Mouse (Mus musculus) adrenal gland, postnatal 36 days (tissue): ENCODE measurements around the gene Apc2. TPM values are rescaled to one million over a fixed set of nuclear protein-coding genes. Genes with fewer than 3 reads are reported as not detected.

Experiments used
- DNase-seq, 2 experiments: peaks; one replicate each; pipeline ENCODE4 v3.0.0; 2021; ENCODE audit warnings: mixed read lengths in 1 of 2
- total RNA-seq, 2 experiments: library from RNA; stranded (reverse); gene quantifications; 2 replicates each; pipeline ENCODE4 v1.2.3; 2021

Apc2 gene
- total RNA-seq, 2 experiments from 2014 or later = 0.70 to 1.5 TPM

DNA sequence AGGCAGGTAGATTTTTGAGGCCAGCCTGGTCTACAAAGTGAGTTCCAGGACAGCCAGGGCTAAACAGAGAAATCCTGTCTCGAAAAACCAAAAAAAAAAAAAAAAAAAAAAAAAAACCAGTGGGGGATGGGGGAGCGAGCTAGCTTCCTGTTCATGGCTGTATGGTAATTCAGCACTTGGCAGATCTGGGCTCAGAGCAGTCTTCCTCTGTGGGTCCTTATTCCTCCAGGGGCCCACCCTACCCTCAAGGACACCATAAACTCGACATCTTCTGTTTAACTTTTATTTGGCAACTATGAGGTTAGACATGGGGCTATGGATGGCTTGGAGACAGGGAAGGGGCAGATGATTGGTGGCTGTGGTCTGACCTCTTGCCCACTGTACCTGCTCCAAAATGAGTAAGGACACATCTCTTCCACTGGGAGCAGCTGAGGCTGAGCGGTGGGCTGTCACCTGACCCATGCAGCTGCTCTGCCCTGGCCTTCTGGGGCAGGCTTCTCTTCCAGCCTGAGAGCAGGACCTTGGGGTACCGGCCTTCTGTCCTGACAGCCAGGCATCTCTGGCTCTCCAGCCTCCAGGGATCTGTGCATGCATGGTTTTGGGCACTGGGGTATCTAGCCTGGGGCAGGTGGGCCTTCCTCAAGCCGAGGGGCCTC, 25.4 kb downstream of the Apc2 start:
- no peak for DNase-seq

DNA sequence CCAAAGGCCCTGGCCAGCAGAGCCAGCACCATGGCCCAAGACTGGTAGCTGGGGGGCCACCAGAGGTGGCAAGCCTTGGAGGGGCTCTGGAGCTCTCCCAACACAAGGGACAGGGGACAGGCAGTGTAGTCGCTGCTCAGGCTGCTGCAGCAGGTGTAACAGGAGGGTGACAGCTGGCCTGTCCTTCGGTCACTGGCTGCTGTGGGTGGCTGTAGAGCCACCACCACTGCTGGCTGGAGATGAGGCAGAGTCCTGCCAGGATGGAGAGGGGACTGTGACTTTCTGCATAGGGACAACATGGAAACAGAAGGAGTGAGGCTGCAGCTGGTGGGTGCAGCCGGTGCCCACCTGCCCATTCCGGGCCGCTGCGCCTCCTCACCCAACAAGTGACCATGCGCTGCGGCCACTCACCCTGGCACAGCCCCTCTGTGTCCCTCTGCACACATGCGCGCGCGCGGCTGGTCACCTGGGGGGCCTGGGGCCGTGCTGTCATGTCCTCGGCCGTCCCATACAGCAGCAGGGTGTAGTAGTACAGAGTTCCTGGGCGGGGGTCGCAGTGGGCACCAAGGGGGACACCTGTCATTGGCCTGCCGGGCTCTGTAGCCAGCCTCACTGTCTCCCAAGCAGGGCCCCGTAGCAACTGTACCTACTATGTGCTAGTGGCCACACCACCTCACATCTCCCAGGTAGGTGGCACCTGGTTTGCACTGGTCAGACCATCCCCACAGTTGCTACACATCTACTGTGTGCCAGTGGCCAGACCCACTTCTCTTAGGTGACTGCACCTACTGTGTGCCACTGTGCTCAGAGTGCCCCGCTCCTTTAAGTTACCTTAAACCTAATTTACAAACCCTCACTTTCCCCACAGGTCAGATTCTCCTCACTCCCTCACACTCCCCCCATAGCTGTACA, 26.1 kb downstream of the Apc2 start:
- DNase-seq = no peak

DNA sequence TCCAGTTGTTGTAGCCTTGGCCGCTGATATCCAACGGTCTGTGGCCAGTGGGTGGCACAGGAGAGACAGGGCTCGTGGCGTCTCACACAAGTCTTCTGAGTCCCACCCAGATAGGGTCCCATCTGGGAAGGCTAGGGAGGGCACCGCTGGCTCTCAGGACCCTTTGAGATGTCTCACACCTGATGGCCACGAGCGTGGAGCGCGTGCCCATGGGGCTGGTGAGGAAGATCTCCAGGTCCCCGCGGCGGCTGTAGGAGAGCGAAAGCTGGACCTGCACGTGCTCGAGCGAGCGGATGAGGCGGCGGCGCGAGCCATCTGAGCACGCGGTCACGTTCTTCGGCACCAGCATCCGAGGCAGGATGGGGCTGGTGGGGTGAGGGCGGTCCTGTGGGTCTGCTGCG, 27.0 kb downstream of the Apc2 start:
- DNase-seq = peak; percentile 56 to 63

DNA sequence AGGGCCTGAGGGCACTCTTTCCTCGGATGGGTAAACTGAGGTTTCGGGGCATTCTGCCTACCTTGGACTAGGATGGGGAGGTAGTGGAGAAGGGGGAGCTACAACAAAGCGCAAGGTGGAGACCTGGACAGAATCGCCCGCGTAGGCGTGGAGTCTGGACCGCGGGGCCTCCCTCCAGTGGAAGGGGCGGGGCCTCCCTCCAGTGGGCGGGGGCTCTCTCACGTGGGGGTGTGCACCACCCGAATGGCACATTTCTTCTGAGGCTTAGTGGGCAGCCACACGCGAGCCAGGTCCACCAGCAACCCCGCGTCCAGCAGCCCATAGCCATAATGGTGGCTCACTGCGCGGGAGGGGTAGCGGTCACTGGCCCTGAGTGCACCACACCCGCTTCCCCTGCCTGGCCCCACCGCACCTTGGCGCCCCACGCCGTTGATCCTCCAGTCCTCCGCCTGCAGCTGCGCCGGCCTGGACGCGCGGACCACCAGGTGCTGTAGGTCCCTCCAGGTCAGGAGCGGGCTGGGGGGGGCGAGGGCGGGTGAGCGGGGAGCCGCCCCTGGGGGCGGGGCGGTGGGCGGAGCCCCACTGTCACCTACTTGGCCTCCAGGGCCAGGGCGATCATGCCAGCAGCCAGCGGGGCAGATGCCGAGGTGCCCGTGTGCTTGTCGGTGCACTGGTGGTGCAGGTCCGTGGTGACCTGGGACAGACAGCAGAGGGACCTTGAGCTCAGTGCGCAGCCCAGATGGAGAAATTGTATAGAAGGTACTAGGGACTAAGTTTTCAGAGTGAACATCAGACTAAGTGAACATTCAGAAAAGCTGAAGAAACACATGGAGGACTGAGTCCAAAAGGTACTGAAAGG, 27.7 kb downstream of the Apc2 start:
- peak; percentile 85 to 93 for DNase-seq

DNA sequence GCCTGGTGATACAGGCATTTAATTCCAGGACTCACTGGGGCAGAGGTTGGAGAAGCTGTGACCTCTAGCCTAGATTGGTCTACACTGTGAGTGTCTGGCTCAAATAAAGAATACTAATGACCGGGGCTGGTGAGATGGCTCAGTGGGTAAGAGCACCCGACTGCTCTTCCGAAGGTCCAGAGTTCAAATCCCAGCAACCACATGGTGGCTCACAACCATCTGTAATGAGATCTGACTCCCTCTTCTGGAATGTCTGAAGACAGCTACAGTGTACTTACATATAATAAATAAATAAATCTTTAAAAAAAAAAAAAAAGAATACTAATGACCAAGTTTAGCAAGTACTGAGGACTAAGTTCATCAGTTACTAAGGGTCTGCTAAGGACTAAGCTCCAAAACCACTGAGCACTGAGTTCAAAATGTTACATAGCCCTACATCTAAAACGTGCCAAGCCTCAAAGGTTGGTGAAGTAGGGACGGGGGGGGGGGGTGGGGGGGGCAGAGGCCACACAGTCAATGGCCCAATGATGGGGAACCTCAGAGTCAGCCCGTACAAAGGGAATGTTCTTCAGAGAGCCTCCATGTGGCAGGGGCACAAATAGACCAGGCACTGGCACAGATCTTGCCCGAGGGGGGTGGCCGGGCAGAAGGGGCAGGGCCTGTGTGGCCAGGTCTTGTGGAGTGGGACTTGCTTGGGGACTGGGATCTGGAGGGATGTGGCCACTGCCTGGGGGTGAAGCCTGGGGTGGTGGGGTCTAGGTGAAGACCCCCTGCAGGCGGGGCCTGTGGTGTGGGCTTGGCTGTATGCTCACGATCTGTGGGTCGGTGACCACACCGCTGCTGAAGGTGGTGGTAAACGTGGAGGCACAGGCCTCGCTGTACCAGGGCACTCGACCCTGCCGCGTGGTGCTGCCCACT, 28.6 kb downstream of the Apc2 start:
- no peak for DNase-seq

DNA sequence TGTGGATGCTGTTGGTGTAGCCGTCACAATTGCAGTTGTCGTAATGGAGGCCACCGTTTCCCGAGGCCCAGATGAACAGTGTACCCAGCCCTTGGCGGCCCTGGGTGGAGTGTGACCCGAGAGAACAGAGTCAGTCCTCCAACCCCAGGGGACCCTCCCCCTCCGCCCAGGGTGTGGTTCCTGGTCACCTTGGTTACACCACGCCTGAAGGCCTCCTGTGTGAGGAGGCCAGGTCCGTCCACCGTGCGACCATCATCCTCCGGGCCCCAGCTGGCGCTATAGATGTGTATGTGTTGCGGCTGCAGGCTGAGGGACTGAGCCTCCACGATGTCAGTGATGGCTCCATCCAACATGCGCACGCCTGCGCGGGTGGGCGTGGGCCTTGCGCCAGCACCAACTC, 29.3 kb downstream of the Apc2 start:
- no peak for DNase-seq

DNA sequence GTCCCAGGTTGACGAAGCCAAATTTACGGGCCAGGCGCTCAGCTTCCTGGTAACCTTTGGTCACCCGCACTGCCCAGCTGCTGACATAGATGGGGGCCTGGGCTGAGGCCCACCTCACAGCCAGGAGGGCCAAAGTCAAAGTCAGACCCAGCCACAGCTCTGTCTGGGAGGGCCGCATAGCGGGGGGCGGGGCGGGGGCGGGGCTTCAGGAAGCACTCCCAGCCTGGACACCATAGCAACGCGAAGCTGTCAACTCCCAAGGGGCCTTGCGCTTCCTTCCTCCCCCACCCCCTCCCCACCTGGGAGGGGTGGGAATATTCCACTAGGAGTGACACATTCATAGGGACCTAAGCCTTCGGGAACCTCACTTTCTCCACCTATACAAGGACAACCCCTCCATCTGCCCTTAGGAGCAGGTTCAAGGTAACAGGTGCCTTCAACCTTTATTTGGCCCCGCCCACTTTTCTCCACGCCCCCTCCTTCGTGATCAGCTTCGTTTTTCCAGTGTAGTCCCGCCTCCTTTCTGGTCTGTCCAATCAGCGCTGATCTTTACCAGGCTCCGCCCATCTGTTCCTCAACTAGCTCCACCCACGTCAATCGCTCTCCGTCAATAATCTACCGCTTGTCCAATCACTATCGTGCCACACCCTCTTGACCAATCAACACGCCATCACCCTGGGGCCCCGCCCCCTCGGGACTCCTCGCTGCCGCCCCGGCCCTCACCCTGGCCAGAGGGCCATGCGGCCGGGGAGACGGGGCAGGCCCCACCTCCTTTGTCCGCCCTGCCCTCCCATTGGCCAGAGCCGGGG, 33.7 kb downstream of the Apc2 start, which contains the start of the genes Pcsk4 and Reep6:
TSS of gene Pcsk4 (minus strand) at position 226 of the 809 bp plus-strand sequence.
TSS of gene Reep6 (plus strand) at position 681 of the 809 bp plus-strand sequence.
- DNase-seq = peak; percentile 95 to 99

DNA sequence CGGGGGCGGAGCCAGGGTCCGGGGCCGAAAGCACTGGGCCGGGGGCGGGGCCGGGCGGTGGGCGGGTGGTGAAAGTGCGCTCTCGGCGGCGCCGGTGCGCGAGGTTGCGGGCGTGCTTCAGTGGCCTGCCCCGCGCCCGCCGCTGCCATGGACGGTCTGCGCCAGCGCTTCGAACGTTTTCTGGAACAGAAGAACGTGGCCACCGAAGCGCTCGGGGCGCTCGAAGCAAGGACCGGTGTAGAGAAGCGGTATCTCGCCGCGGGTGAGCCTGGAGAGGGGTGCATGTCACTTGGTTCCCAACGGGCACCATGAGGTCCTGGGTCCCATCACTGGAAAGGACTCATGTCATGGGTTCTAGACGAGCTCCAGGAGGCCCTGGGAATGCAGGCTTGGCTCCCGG, 34.3 kb downstream of the Apc2 start:
- no peak for DNase-seq

DNA sequence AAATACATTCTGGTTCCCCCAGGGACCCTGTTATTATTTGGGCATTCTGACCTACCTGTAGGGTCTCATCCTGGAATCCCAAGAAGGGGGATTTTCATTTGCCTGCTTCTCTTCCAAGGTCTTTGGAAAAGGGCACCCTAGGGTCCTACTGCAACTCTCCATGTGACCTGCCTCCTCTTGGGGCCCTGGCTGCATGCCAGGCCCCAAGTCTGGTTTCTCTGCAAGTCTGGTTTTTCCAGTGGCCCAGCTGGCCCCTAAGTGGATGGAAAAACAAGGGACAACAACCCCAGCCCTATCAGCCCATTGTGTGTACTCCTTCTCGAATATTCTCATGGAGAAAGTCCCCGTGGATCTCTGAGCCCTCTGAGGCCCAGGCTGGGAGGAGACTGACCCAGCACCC, 35.1 kb downstream of the Apc2 start:
- no peak for DNase-seq

DNA sequence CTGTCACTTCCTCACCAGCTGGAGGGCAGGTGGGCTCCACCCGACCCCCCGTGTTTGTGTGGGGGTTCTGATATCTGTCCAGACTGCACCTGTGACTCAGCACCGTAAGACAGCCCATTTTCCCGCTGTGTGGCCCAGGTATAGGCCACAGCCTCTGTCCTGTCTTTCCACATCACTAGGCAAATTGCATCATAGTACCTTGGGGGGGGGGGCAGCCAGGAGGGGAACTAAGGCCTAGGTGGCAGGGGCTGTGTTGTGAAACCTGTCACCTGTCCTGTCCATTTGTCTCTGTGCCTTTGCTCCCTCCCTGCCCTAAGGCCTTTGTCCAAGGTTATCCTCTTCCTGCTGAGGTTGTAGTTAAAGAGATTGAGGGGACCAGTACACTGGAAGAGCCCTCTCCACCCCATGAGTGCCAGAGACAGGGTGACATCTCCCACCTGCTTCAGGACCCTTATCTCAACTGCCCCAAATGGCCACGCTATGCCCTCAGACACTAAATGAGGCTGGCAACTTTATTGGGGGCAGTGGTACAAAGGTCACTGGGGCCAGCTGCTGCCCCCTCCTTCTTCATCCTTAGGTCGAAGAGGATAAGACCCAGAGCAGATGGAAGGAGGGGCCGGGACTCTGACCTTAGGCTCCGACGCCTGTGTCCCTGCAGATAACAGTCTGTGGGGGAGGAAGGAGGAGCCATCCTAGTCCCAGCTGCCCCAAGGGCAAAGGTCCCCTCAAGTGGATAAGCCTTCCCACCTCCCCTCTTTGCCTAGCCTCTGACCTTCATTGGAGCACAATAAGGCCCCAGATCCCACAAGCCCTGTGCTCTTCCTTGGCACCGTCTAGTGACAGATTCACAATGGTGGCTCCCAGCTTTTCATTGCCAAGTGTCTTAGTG, 36.1 kb downstream of the Apc2 start:
- no peak for DNase-seq

DNA sequence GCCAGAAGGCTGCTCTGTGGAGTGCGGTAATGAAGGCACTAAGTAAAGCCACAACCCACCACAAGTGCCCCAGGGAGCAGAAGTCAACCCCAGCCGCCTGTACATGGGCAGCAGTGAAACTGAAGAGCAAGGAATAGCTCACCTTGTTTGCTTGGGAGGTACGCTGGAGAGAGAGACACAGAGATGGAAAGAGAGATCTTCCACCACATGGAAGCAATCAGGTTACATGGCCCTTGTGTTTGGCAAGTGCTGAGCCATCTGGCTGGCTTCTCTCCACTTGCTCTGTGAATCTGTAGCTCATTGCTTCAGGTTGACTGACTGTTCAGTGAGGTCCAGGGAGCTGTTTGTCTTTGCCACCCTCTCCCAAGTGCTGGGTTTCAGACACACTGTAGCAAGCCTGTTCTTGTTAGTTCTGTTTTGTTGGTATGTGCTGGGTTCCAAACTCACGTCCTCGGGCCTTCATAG, 36.8 kb downstream of the Apc2 start:
- DNase-seq = no peak

DNA sequence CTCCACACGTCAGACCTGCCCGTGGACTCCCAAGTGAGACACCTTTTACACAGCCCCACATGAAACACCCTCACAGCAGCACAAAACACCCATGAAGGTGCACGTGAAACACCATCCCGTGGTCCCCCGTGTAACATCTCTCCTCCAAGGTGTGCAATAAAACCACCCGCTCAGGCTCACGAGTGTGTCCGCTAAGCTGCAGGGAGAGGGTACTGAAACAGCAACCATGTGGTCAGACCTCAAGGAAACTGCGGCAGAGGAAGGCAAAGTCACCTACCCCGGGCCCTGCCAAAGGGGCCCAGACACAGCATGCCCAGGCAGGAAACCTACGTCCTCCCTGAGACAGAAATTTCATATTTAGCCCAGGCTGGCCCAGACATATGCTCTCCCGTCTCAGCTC, 40.5 kb downstream of the Apc2 start:
- DNase-seq = no peak

DNA sequence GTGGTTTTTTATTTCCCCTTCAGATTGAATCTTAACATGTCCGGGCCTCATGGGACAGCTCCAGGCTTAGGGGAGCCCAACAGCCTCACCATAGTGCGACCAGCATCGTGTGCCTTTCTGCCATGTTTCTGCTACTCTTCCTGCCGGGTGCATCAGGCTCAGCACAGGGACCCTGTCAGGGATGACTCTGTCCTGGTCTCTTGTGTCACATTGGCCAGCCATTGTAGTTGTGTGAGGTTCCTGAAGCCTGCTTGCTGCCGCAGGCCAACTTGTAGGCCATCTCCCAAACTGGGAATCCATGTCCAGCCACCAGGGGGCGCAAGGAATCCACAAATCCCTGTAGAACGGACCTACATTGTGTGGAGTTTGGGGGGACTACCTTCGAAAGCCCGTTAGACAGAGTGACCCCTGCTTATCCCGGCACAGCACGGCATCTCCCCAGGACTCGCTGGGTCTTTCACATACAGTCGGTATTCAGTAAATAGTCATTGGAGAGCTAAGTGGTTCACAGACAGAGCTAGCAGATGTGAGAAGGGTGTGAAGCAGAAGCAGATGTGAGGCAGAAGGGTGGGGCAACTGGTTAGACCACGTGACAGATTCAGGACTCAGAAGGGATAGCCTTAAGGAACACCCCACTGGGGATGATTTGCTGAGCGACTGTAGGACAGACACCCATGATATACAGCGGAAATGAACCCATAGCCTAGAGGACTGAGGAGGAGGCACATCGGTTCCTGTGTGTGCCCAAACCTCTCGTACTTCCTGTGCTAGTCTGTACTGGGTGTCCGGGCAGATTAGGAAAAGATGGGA, 44.4 kb downstream of the Apc2 start:
- peak; percentile 87 to 88 for DNase-seq

DNA sequence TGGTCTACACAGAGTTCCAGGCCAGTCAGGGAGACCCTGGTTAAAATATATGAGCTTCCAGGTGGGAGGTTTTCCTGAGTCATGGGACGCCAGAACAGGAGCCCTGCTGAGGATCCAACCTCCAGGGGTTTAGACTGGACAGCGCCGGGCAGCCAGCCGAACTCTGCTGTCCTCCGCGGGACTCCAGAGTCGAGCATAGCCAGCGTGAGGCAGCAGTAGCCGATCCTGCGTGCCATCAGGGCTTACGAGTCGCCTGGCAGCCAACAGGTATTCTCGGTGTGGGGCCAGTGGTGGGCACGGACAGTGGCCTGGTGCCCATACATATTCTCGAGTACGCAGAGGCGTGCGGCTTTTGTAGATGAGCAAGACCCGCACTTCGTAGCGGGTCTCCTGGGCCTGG, 45.2 kb downstream of the Apc2 start:
- no peak for DNase-seq

DNA sequence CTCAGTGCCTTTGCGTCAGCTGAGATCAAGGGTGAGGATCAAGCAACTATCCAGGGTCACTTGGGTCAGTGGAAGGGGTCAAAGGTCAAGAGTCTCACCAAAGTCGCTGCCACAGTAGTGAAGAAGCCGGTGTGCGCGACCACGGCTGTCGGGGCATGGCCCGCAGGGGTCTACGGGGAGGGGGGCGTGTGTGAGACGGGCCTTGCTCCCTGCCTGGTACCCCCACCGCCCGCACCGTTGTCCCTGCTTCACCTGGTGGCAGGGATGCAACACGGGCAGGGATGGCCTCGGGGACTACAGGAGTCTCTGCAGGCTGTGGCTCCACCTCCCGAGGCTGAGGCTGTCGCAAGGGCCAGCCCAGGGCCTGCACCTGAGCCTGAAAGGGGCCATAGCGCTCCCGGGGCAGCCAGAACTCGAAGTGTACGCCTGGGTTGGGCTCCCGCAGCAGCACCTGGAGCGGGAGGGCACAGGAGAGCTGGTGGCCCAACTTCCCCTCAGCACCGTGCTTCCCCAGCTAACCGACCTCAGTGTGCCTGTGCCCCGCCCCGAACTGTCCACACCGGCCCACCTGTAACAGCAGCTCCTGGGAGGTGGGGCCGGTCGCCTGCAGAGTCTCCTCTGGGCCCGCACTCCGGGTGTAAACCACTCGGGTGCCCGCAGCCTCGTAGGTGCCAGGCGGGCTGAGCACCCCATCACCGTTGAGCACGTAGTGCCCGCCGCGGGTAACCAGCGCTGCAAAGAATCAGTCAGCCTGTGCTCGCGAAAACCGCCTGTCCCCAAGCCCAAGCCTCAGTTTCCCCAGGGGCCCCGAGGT, 45.9 kb downstream of the Apc2 start:
- no peak for DNase-seq

DNA sequence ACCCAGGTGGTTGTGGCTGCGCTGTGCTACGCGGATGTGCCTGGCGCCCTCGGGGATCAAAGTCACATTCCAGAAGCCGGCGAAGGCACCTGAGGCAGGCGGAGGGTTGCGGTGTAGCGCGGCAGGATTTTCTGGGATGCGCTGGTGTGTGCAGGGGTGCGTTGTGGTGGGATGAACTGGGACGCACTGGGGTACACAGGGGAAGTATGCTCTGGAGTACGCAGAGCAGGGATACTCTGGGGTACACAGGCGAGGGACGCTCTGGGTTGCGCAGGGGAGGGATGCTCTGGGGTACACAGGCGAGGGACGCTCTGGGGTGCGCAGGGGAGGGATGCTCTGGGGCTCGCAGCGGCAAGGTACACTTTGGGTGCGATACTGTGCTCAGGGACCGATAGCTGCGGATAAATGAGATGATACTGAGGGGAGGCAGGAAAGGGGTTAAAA, 46.5 kb downstream of the Apc2 start:
- DNase-seq = no peak

DNA sequence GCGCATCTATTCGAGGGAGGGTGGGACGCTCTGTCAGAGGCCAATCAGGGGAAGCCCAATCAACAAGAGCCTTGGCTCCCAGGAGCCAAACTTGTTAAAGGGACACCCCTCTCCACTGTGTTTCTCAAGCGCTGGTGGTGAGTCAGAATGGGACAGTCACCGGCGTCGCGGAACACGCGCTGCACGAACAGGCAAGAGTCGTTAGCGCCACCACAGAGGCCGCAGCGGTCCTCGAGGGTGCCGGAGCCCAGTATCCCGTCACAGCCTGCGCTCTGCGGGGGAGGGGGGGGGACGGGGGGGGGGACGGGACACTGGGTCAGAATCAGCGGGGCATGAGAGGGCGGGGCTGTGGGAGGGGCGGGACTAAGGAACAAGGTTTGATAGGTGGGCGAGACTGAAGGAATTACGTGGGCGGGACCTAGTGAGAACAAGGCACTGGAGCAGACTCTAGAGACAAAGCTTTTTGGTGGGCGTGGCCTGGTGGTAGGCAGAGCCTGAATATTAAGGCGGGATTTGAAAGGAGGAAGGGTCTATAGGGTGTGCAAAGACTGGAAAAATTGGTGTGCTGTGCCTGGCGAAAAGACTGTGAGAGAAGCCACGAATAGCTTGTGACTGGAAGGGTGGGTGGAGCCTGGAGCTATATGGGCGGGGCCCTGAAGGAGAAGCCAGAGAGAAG, 47.1 kb downstream of the Apc2 start:
- peak; percentile 74 to 77 for DNase-seq
